Mouse (Mus musculus): ENCODE data around the gene Slc38a5.

DNA sequence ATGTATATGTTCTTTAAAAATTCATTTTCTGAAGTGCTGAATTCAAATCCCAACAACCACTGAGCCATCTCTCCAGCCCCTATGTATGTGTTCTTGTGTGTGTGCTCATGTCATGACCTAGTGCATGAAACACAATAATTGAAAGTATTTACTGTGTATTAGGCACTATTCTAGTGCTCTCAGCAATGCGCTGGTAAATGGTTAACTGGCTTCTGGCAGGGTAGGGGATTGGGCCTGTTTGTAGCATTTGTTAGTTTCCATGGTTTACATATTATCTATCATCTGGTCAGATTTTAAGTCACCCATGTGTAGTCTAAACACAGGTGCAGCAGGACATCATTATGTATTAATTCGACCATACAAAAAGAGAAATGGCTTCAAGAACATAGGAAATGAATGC lies 17.2 kb upstream of the Slc38a5 start:
- no peak for TF ChIP-seq CTCF (IDR thresholded peaks at IDR 0.05)
- no peak for TF ChIP-seq POLR2A (IDR thresholded peaks at IDR 0.05; ENCODE audit: insufficient read depth, low read depth, low read length)

All from heart, adult 2 months (tissue).